Mouse (Mus musculus): ENCODE measurements at regions not wholly inside any gene's neighbourhood (a gene's known extent, or its start where the extent isn't known, plus 50 kb on each side); places are given as distances from the start of the nearest gene placed in this dataset.

GRCm38 (mm10) chr6:51023361-51023760 is 369.1 kb upstream of the Npvf start:
- Histone ChIP-seq H3K4me2 (ENCODE audit: insufficient read depth, low read depth, poor library complexity, severe bottlenecking) (no peak overlapping the region), H3K27me3 (replicated peaks) (peaks cover 1% of the 10 kb centered on the region), H3K4me1 (ENCODE audit: control insufficient read depth in 1 of 2, insufficient read depth in 2 of 2) (peaks cover 0 to 13% of the 10 kb centered on the region in 2 experiments; a peak in 1 of 4 replicates), H3K27ac (ENCODE audit: insufficient read depth, low read depth) (no peak overlapping the region), H3K9me3 (replicated peaks; ENCODE audit: low read length) (peaks cover 5% of the 10 kb centered on the region), H3K4me3 (replicated peaks in 1 of 3; ENCODE audit: low read depth in 2 of 3, low read length in 2 of 3, poor library complexity in 1 of 3) (no peak overlapping the region), H3K36me3 (replicated peaks in 1 of 2; ENCODE audit: control insufficient read depth in 1 of 2, insufficient read depth in 1 of 2, low read length in 1 of 2) (no peaks in the 10 kb centered on the region), H3K79me2 (replicated peaks; ENCODE audit: control insufficient read depth, extremely low read depth, insufficient read depth, poor library complexity, severe bottlenecking) (no peaks in the 10 kb centered on the region), H3K9ac (ENCODE audit: insufficient read depth, low read depth) (no peak overlapping the region)
- TF ChIP-seq SIN3A (IDR thresholded peaks at IDR 0.05; ENCODE audit: low read length) (no peak), BHLHE40 (IDR thresholded peaks at IDR 0.05; ENCODE audit: low read depth, low read length) (no peak), HCFC1 (IDR thresholded peaks at IDR 0.05; ENCODE audit: low read depth, low read length) (no peak)
- DNase-seq (ENCODE audit: extremely low read depth), result no peak
- in situ Hi-C loops (cut with MboI; ENCODE audit: low pct_ligation_motif_present, low pct_unique_long_range_greater_than_20kb, low sequenced_read_pairs) (no loop called here), dilution Hi-C loops (cut with MboI; ENCODE audit: extremely low pct_ligation_motif_present, extremely low pct_unique_long_range_greater_than_20kb, low sequenced_read_pairs) (no loop called here)

GRCm38 (mm10) chr6:51024756-51025155 is 370.5 kb upstream of the Npvf start:
- peaks cover 0 to 13% of the 10 kb centered on the region in 2 experiments; a peak in 1 of 4 replicates for H3K4me1 ChIP-seq (ENCODE audit: control insufficient read depth in 1 of 2, insufficient read depth in 2 of 2)
- in situ Hi-C loops (cut with MboI; ENCODE audit: low pct_ligation_motif_present, low pct_unique_long_range_greater_than_20kb, low sequenced_read_pairs) (no loop called here), dilution Hi-C loops (cut with MboI; ENCODE audit: extremely low pct_ligation_motif_present, extremely low pct_unique_long_range_greater_than_20kb, low sequenced_read_pairs) (no loop called here)
- no peaks in the 10 kb centered on the region for H3K79me2 ChIP-seq (replicated peaks; ENCODE audit: control insufficient read depth, extremely low read depth, insufficient read depth, poor library complexity, severe bottlenecking)
- H3K4me3 ChIP-seq (replicated peaks in 1 of 3; ENCODE audit: low read depth in 2 of 3, low read length in 2 of 3, poor library complexity in 1 of 3), result no peak overlapping the region
- TF ChIP-seq E2F4 (IDR thresholded peaks at IDR 0.05; ENCODE audit: insufficient replicate concordance, low read depth, low read length) (no peak), KAT2A (IDR thresholded peaks at IDR 0.05; ENCODE audit: insufficient replicate concordance, low read length) (no peak), TCF12 (IDR thresholded peaks at IDR 0.05; ENCODE audit: low read depth, low read length) (no peak), EP300 (IDR thresholded peaks at IDR 0.05; ENCODE audit: low read length) (no peak), USF2 (conservative IDR thresholded peaks at IDR 0.05; ENCODE audit: low read depth, low read length) (no peak), POLR2A (IDR thresholded peaks at IDR 0.05; ENCODE audit: low read depth, low read length) (no peak), BHLHE40 (IDR thresholded peaks at IDR 0.05; ENCODE audit: low read depth, low read length) (no peak), TBP (conservative IDR thresholded peaks at IDR 0.05; ENCODE audit: low read depth, low read length) (no peak), ZNF384 (IDR thresholded peaks at IDR 0.05; ENCODE audit: low read depth, low read length) (no peak), JUND (conservative IDR thresholded peaks at IDR 0.05; ENCODE audit: low read depth, low read length) (no peak), MAZ (IDR thresholded peaks at IDR 0.05; ENCODE audit: low read depth, low read length) (no peak), IRF4 (IDR thresholded peaks at IDR 0.05; ENCODE audit: low read depth, low read length) (no peak), NRF1 (IDR thresholded peaks at IDR 0.05; ENCODE audit: low read depth, low read length) (no peak), ETS1 (conservative IDR thresholded peaks at IDR 0.05; ENCODE audit: low read depth, low read length) (no peak), GABPA (IDR thresholded peaks at IDR 0.05; ENCODE audit: insufficient replicate concordance, low read depth, low read length) (no peak), ZMIZ1 (IDR thresholded peaks at IDR 0.05; ENCODE audit: low read depth, low read length) (no peak), RAD21 (IDR thresholded peaks at IDR 0.05; ENCODE audit: low read depth, low read length) (no peak), ELF1 (IDR thresholded peaks at IDR 0.05; ENCODE audit: low read depth, low read length) (no peak), MAFK (IDR thresholded peaks at IDR 0.05; ENCODE audit: insufficient replicate concordance, low read length) (no peak)
- H3K9me3 ChIP-seq (replicated peaks; ENCODE audit: low read length), result peaks cover 5% of the 10 kb centered on the region
- H3K27me3 ChIP-seq (replicated peaks), result peaks cover 1% of the 10 kb centered on the region
- no peak for DNase-seq (ENCODE audit: extremely low read depth)
- H3K9ac ChIP-seq (ENCODE audit: insufficient read depth, low read depth), result no peak overlapping the region
- no peaks in the 10 kb centered on the region for H3K36me3 ChIP-seq (replicated peaks in 1 of 2; ENCODE audit: control insufficient read depth in 1 of 2, insufficient read depth in 1 of 2, low read length in 1 of 2)
- no peak overlapping the region for H3K27ac ChIP-seq (ENCODE audit: insufficient read depth, low read depth)
- H3K4me2 ChIP-seq (ENCODE audit: insufficient read depth, low read depth, poor library complexity, severe bottlenecking), result no peak overlapping the region
